Mouse (Mus musculus) stomach, postnatal 0 days (tissue): ENCODE measurements around the gene Egln1.

Source experiments
- CTCF ChIP-seq: IDR thresholded peaks from 2 replicates; pipeline ENCODE4 v1.5.1; 2016; ENCODE audit warnings: antibody characterized with exemption, low read depth, mild to moderate bottlenecking, moderate library complexity
- EP300 ChIP-seq: optimal IDR thresholded peaks from 2 replicates; pipeline ENCODE3; 2016; ENCODE audit warnings: antibody characterized with exemption

GRCm38 (mm10) chr8:124976211-124976610 is 27.1 kb upstream of the Egln1 start:
- TF ChIP-seq CTCF (no peak), EP300 (no peak)
